Mouse (Mus musculus) splenic B cell, adult 2 months (primary cell): Measurements from ENCODE around the gene Gucy2g.
A peak's percentile ranks its signal among the peaks of the same experiment; 100 is the strongest.

ENCODE experiments used
- DNase-seq: peaks from one replicate; pipeline ENCODE4 v3.0.0-alpha.2; 2011; ENCODE audit warnings: low read depth, low spot score
- H3K27me3 ChIP-seq: 2 replicates; pipeline ENCODE4 v1.6.1; 2012; ENCODE audit warnings: mild to moderate bottlenecking, low read length, moderate library complexity, mixed read lengths; ENCODE audit not compliant: control insufficient read depth, poor library complexity, insufficient read depth, severe bottlenecking
- H3K36me3 ChIP-seq: 2 replicates; pipeline ENCODE4 v1.6.1; 2012; ENCODE audit warnings: mild to moderate bottlenecking, low read length, moderate library complexity, mixed read lengths; ENCODE audit not compliant: control insufficient read depth, poor library complexity, insufficient read depth, severe bottlenecking

The Gucy2g gene

DNA sequence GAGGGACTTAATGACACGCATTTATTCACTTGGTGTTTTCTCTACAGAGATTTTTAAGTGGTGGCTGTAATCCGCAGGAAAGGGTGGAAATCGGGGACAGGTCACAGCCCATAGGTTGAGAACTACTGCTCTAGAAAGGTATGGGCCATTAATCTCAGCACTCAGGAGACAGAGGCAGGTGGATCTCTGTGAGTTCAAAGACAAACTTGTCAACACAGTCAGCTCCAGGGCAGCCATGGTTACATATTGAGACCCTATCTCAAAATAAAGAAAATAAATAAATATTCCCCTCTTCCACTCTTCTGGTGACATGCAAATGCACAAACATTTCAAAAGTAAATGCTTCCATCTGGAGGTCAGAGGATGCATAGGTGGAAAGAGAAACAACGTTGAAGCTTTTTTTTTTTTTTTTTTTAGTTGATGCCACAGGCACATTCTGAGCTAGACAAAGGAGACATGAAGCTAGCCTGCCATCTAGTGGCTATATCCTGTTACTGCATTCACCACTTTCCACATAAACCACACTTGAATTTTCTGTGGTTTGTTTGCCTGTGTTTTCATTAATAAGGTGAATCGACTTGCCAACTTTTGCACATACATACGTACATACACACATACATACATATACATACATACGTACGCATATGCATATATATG is 34.4 kb downstream of the Gucy2g start:
- Histone ChIP-seq H3K36me3 (no peaks in the 10 kb centered on the region), H3K27me3 (no peaks in the 10 kb centered on the region)
- peak; percentile 70 for DNase-seq

- peak; percentile 55 for DNase-seq
- Histone ChIP-seq H3K36me3 (no peaks in the 10 kb centered on the region), H3K27me3 (no peaks in the 10 kb centered on the region)
Observed at GRCm38 (mm10) chr19:55198303-55198702, 42.7 kb downstream of the Gucy2g start.

DNA sequence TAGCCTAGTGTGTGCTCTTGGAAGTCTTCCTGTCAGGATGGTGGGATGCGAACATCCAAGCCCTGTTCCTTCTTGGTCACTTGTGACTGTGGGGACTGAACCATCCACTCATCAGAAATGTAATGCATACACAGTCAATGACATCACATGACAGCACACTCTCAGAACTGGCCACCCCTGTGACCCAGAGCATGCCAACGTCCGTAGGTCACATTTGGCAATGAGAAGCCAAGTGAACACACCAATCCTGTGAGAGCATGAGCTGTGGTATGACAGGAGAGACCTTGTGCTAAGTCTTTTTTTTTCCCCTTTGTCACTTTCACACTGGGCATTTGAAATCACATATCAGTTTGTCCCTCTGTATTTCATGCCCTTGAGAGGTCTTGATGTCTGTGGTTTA is 45.5 kb downstream of the Gucy2g start:
- no peak for DNase-seq
- no peaks in the 10 kb centered on the region for H3K27me3 ChIP-seq

GRCm38 (mm10) chr19:55194520-55195170 is 46.4 kb downstream of the Gucy2g start:
- no peaks in the 10 kb centered on the region for H3K27me3 ChIP-seq
- no peak for DNase-seq
- H3K36me3 ChIP-seq = no peaks in the 10 kb centered on the region

More for the DNA sequence above, 45.5 kb downstream of the Gucy2g start:
- no peaks in the 10 kb centered on the region for H3K36me3 ChIP-seq

DNA sequence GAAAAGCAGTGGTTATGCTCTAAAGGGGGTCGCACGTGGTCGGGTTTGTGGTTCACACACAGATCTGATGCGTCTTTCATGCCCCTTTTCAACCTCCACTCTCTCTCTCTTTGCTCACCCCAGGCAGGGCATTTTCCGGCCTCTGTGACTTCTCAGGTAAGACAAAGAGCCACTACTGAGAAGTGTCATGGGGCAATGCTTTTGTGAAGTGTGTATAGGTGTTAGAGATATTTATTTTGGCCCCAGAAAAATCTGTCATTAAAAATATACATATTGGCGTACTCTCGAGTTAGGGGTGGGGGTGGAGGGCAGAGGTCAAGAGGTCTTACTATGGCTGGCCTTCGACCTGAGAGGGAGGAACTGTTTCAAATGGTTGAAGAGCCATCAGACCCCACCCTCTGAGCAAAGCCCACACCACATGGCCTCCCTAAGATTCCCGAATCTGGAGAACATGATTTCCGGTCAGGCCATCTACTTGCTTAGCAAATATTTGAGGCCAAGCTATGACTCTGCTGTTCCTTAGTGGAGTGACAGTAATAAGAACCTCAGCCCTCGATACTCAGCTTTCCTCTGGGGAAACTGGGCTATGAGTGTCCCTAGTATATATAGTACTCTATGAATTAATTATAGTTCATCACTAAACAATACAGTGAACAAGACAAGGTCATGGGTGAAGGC is 47.2 kb downstream of the Gucy2g start:
- Histone ChIP-seq H3K27me3 (no peaks in the 10 kb centered on the region), H3K36me3 (no peaks in the 10 kb centered on the region)
- no peak for DNase-seq

- DNase-seq = no peak
- no peaks in the 10 kb centered on the region for H3K27me3 ChIP-seq
- H3K36me3 ChIP-seq = no peaks in the 10 kb centered on the region
Observed at GRCm38 (mm10) chr19:55192254-55192945, 48.6 kb downstream of the Gucy2g start.

GRCm38 (mm10) chr19:55191596-55191995 is 49.4 kb downstream of the Gucy2g start:
- no peaks in the 10 kb centered on the region for H3K36me3 ChIP-seq
- H3K27me3 ChIP-seq = no peaks in the 10 kb centered on the region
- DNase-seq = no peak

- no peaks in the 10 kb centered on the region for H3K27me3 ChIP-seq
- no peaks in the 10 kb centered on the region for H3K36me3 ChIP-seq
- DNase-seq = no peak
Observed at GRCm38 (mm10) chr19:55190065-55190464, 51.0 kb downstream of the Gucy2g start.

DNA sequence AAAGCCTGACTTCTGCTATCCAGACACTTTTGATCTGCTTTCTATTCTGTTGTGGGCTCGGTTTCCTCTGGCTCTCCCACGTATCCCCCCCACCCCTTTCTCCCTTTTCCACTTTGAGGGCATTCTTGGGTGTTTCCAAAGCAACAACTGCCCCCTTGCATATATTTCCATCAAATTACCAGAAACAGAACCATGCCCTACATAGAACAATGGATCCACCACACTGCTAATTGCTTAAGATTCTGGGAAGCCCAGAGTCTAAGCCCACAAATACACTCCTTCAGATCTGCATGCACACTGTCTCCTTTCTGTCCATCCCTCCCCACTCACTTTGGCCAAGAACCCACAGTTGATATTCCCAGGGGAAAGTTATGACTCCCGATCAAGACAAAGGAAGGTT is 55.4 kb downstream of the Gucy2g start:
- no peaks in the 10 kb centered on the region for H3K27me3 ChIP-seq
- H3K36me3 ChIP-seq = no peaks in the 10 kb centered on the region
- no peak for DNase-seq

- no peaks in the 10 kb centered on the region for H3K27me3 ChIP-seq
- no peak for DNase-seq
- H3K36me3 ChIP-seq = no peaks in the 10 kb centered on the region
Observed at GRCm38 (mm10) chr19:55185074-55185473, 56.0 kb downstream of the Gucy2g start.

DNA sequence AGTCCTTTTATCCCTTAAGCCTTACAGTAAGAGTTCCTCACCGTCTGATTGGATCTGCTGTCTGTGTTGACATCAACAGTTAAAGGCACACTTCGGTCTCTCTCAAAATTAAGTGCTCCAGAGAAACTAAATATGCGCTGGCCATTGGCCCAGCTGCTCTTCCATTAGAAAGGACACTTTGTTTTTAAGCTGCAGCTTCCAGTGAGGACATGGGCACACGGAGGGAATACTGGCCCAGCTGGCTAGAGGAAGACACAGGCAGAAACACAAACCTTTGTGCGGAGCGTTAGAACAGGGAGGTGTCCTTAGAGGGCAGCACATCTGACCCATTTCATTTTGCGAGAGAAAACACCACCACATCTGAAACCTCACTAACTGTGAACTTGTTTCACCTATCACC is 56.6 kb downstream of the Gucy2g start:
- H3K27me3 ChIP-seq = no peaks in the 10 kb centered on the region
- no peaks in the 10 kb centered on the region for H3K36me3 ChIP-seq
- no peak for DNase-seq

DNA sequence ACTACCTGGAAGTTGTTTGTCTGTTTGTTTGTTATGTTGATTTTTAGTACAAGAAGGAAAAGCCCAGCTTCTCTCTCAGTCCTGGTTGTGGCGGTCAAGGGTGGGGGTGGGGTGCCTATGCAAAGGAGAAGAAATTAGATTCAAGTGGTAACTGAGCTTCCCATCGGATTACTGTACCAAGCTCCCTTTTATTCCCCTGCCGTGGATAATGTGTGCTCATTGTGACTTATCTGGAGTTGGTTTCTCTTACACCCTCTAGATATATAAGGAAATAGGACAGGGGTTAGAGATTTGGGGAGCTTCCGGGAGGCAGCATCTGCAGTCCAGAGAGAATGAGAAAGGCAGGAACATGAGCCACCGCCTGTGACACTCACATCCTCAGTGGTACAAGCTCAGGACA is 60.6 kb downstream of the Gucy2g start, which contains the start of gene Tectb:
Tectb (plus strand) TSS at position 301 of the 400 bp plus-strand sequence.
- H3K27me3 ChIP-seq = no peaks in the 10 kb centered on the region
- no peak for DNase-seq
- H3K36me3 ChIP-seq = no peaks in the 10 kb centered on the region

DNA sequence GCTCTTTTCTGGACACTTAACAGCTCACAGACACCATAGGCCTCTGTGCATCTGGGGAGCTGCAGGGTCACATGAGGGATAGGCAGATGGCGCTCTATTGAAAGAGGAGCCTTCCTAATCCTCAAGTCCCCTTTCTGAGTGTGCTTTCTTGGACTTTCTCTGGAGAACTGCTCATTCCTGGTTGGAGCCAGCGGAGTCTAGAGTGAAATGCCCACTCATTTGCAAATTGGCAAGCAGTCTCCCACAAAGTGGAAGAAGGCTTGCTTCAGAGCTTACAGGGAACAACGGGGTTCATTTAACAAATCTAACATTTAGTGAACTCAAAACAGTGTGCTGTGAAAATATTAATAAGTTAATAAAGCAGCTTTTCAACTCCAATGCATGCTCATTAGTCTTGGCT is 63.9 kb downstream of the Gucy2g start:
- Histone ChIP-seq H3K27me3 (no peaks in the 10 kb centered on the region), H3K36me3 (no peaks in the 10 kb centered on the region)
- no peak for DNase-seq

- H3K27me3 ChIP-seq = no peaks in the 10 kb centered on the region
- DNase-seq = no peak
- H3K36me3 ChIP-seq = no peaks in the 10 kb centered on the region
Observed at GRCm38 (mm10) chr19:55171585-55171984, 69.5 kb downstream of the Gucy2g start.

DNA sequence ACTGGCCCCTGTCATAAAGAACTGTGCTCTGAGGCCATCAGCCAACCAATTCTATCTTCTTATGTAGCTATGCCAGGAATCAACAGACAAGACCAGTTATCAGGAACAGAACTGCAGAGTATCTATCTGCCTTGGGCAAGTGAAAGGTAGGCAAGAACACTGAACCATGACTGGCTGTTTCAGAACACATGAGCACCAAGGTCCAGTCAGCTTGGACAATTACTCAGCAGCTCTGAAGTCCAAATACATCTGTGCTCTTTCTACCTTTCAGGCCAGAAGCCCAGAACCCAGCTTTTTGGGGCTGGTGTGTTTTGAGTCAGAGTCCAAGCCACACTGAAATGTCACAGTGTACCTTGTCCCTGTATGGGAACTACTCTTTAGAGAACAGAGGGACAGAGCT is 70.6 kb downstream of the Gucy2g start:
- Histone ChIP-seq H3K27me3 (no peaks in the 10 kb centered on the region), H3K36me3 (no peaks in the 10 kb centered on the region)
- DNase-seq = no peak
